Mouse (Mus musculus) hindbrain, postnatal 0 days (tissue): ENCODE measurements at regions not wholly inside any gene's neighbourhood (a gene's known extent, or its start where the extent isn't known, plus 50 kb on each side); places are given as distances from the start of the nearest gene placed in this dataset.
A peak's percentile ranks its signal among the peaks of the same experiment; 100 is the strongest.

Experiments
- ATAC-seq: fragments of 200-750 bp; cut with Nextera tagmentation; 2 replicates; pipeline ENCODE4 v1.8.0; 2017; ENCODE audit warnings: mild to moderate bottlenecking, moderate TSS enrichment, moderate library complexity
- DNase-seq: peaks from one replicate; pipeline ENCODE4 v3.0.0-alpha.2; 2015; ENCODE audit warnings: low spot score
- H3K27ac ChIP-seq: fragments of 300-500 bp; sonication (generic); 2 replicates; pipeline ENCODE4 v1.5.1; 2014; ENCODE audit warnings: mild to moderate bottlenecking
- H3K27me3 ChIP-seq: fragments of 300-500 bp; sonication (generic); 2 replicates; pipeline ENCODE4 v1.6.1; 2014; ENCODE audit warnings: low read length, mixed read lengths; ENCODE audit not compliant: insufficient read depth
- H3K36me3 ChIP-seq: fragments of 300-500 bp; sonication (generic); 2 replicates; pipeline ENCODE4 v1.6.1; 2014; ENCODE audit warnings: low read length, mixed read lengths; ENCODE audit not compliant: insufficient read depth
- H3K4me1 ChIP-seq: fragments of 300-500 bp; sonication (generic); 2 replicates; pipeline ENCODE4 v1.6.1; 2014; ENCODE audit warnings: antibody characterized with exemption, low read length, mixed read lengths; ENCODE audit not compliant: insufficient read depth
- H3K4me2 ChIP-seq: fragments of 300-500 bp; sonication (generic); 2 replicates; pipeline ENCODE4 v1.6.1; 2014; ENCODE audit warnings: low read depth, mild to moderate bottlenecking, low read length, moderate library complexity, mixed read lengths
- H3K4me3 ChIP-seq: fragments of 300-500 bp; sonication (generic); 2 replicates; pipeline ENCODE4 v1.5.1; 2014; ENCODE audit warnings: low read length
- H3K9ac ChIP-seq: fragments of 300-500 bp; sonication (generic); replicated peaks from 2 replicates; pipeline ENCODE4 v1.6.1; 2014; ENCODE audit warnings: mild to moderate bottlenecking, low read length, moderate library complexity, mixed read lengths
- H3K9me3 ChIP-seq: fragments of 300-500 bp; sonication (generic); 2 replicates; pipeline ENCODE4 v1.6.1; 2016; ENCODE audit warnings: low read length, mixed read lengths
- CTCF ChIP-seq: IDR thresholded peaks from 2 replicates; pipeline ENCODE4 v1.5.1; 2016; ENCODE audit warnings: antibody characterized with exemption, control low read depth, low read depth
- WGBS: fragments of 180-500 bp; shearing (Covaris S2); extraction: QIAGEN DNeasy Blood & Tissue Kit; methylation state at CpG from one replicate; pipeline ENCODE4 v1.1.7; 2014; 5-methylcytosine and 5-hydroxymethylcytosine counted together

GRCm38 (mm10) chr14:105805362-105805761 lies 91.3 kb downstream of the Spry2 start:
- H3K4me3 ChIP-seq: no peak overlapping the region
- no peak for ATAC-seq
- DNase-seq: no peak
- H3K36me3 ChIP-seq: no peaks in the 10 kb centered on the region
- no peak overlapping the region for H3K9ac ChIP-seq
- 69% methylated on average over 5 of the region's 5 CpGs for WGBS
- H3K27me3 ChIP-seq: no peaks in the 10 kb centered on the region
- no peak overlapping the region for H3K4me2 ChIP-seq
- TF ChIP-seq CTCF: no peak
- H3K4me1 ChIP-seq: 0 out of 2 replicates have a peak, but pooled peaks cover 6% of the 10 kb centered on the region
- H3K27ac ChIP-seq: no peak overlapping the region
- H3K9me3 ChIP-seq: no peaks in the 10 kb centered on the region

GRCm38 (mm10) chr14:105804761-105805160 lies 91.9 kb downstream of the Spry2 start:
- ATAC-seq (no peak), DNase-seq (no peak)
- WGBS: 79% methylated on average over 5 of the region's 5 CpGs
- H3K4me1 ChIP-seq: 0 out of 2 replicates have a peak, but pooled peaks cover 6% of the 10 kb centered on the region
- no peaks in the 10 kb centered on the region for H3K27me3 ChIP-seq
- H3K9me3 ChIP-seq: no peaks in the 10 kb centered on the region
- no peak overlapping the region for H3K4me3 ChIP-seq
- H3K9ac ChIP-seq: no peak overlapping the region
- no peak overlapping the region for H3K27ac ChIP-seq
- H3K4me2 ChIP-seq: no peak overlapping the region
- H3K36me3 ChIP-seq: no peaks in the 10 kb centered on the region
- no peak for TF ChIP-seq CTCF

DNA sequence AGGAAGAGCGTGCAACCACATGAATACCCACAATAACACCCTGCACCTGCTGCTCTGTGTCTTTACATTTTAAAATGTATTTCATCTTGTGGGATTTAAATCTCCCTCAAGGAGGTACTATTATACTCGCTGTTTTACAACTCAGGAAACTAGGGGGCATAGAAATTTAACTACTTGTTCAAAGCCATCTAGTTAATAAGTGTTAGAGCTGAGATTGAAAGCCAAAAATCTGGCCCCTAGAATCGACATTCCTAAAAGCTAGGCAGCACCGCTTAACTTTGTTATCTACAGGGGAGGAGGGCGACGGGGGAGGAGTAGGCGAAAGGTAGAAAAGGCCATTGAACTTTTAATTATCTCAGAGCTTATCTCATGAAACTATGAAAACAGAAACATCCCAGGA lies 93.3 kb downstream of the Spry2 start:
- H3K27me3 ChIP-seq: no peaks in the 10 kb centered on the region
- DNase-seq: no peak
- 48% methylated on average over 7 of the region's 7 CpGs for WGBS
- no peak for TF ChIP-seq CTCF
- H3K9ac ChIP-seq: no peak overlapping the region
- no peak overlapping the region for H3K27ac ChIP-seq
- no peaks in the 10 kb centered on the region for H3K36me3 ChIP-seq
- no peak overlapping the region; the same call in 1 of the 2 replicates for H3K4me3 ChIP-seq
- ATAC-seq: no peak
- H3K4me2 ChIP-seq: peak overlapping the region; percentile 44
- no peaks in the 10 kb centered on the region for H3K9me3 ChIP-seq
- H3K4me1 ChIP-seq: 0 out of 2 replicates have a peak, but pooled peaks cover 6% of the 10 kb centered on the region

DNA sequence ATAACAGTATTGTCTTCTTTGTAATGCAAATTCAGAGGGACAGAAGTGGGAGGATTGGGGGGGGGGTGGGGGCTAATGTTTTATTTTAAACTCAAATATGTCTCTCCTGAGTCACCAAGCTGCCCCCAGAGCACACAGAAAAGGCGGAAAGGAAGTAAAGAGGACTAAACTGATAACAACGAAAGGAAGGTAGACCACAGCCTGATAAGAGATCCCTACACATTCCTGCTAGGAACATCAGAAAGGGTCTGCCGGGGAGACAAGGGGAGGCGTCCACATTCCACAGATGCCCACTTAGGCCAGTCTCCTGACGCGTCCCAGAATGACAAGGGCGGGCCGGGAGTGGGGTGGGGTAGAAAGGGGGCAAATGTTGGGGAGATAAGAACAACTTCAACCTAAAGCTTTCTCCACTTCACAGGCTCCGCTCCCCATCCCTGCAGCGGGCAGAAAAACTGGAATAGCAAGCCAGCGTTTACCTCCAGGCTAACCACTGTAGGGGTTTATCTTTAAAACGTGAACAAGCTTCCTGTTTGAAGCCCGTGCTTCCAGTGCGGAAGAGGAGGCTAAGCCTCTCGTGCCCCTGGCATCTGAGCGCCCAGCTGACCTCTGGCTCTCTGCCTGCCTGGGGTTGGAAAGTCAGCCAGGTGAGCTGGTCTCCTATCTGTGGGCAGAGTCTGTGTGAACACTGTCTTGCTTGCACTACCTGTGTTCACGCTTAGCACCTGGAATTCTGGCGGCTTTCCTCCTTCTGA lies 93.9 kb downstream of the Spry2 start:
- no peaks in the 10 kb centered on the region for H3K9me3 ChIP-seq
- no peaks in the 10 kb centered on the region for H3K27me3 ChIP-seq
- H3K36me3 ChIP-seq: no peaks in the 10 kb centered on the region
- H3K27ac ChIP-seq: no peak overlapping the region
- no peak for TF ChIP-seq CTCF
- 0 out of 2 replicates have a peak, but pooled peaks cover 6% of the 10 kb centered on the region for H3K4me1 ChIP-seq
- ATAC-seq: no peak
- H3K4me3 ChIP-seq: no peak overlapping the region; the same call in 1 of the 2 replicates
- H3K4me2 ChIP-seq: peak overlapping the region; percentile 44
- 21% methylated on average over 18 of the region's 18 CpGs for WGBS
- no peak overlapping the region for H3K9ac ChIP-seq
- DNase-seq: no peak

- 88% methylated on average over 13 of the region's 13 CpGs for WGBS
- Histone ChIP-seq H3K36me3 (no peaks in the 10 kb centered on the region), H3K9ac (no peak overlapping the region), H3K27me3 (no peaks in the 10 kb centered on the region), H3K27ac (no peak overlapping the region), H3K9me3 (no peaks in the 10 kb centered on the region), H3K4me2 (no peak overlapping the region), H3K4me1 (0 out of 2 replicates have a peak, but pooled peaks cover 6% of the 10 kb centered on the region), H3K4me3 (no peak overlapping the region)
- TF ChIP-seq CTCF: no peak
- DNase-seq (no peak), ATAC-seq (no peak)
Measured at GRCm38 (mm10) chr14:105800142-105800925, 96.3 kb downstream of the Spry2 start.

GRCm38 (mm10) chr14:105799401-105799861 lies 97.2 kb downstream of the Spry2 start:
- ATAC-seq: no peak
- TF ChIP-seq CTCF: no peak
- Histone ChIP-seq H3K4me1 (0 out of 2 replicates have a peak, but pooled peaks cover 6% of the 10 kb centered on the region), H3K9me3 (no peaks in the 10 kb centered on the region), H3K36me3 (no peaks in the 10 kb centered on the region), H3K27ac (no peak overlapping the region), H3K4me2 (no peak overlapping the region), H3K4me3 (no peak overlapping the region), H3K27me3 (no peaks in the 10 kb centered on the region), H3K9ac (no peak overlapping the region)
- DNase-seq: no peak
- whole genome bisulfite sequencing: 38% methylated on average over 3 of the region's 3 CpGs
